Mouse (Mus musculus) layer of hippocampus, adult 18-20 months (tissue): ENCODE measurements around the gene Ctnna3. TPM values are rescaled to one million over a fixed set of nuclear protein-coding genes. Genes with fewer than 3 reads are reported as not detected.
"Not testable (repeated sequence)": the region's sequence is repeated elsewhere in the genome, so short reads cannot be mapped to it uniquely, and the experiment has no call there.

Source experiments
- DNase-seq, 2 experiments: peaks; one replicate each; pipeline ENCODE4 v3.0.0; 2022; ENCODE audit warnings: low spot score in 2 of 2
- total RNA-seq, 2 experiments: library from RNA; stranded (reverse); gene quantifications; 2 replicates each; pipeline ENCODE4 v1.2.3; 2021

The Ctnna3 gene
- total RNA-seq, 2 experiments from 2014 or later: 1.4 to 2.6 TPM

- DNase-seq: no peak
Measured at GRCm38 (mm10) chr10:64133461-64133860, 703.6 kb downstream of the Ctnna3 start.

DNA sequence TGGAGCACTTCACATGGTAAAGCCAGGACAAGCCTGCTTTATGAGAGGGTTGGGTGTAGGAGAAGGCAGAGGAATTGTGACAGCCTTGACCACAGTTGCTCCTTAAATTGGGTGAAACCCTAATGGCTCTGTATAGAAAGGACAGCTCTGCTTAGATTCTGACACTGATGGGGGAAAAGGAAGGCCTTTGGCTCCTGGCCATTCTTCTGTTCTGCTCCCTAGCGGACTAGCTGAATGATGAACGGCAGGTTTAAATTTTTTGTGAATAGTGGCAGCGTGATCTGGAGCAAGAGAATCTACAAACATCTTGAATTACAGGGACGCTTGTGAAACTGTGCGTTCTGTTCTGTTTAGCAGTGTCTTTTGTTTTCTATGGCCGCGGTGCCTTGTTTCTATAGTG is 705.6 kb downstream of the Ctnna3 start:
- DNase-seq: no peak

GRCm38 (mm10) chr10:64146511-64146910 is 716.6 kb downstream of the Ctnna3 start:
- DNase-seq: peak in 1 of 2 experiments; percentile 14

DNA sequence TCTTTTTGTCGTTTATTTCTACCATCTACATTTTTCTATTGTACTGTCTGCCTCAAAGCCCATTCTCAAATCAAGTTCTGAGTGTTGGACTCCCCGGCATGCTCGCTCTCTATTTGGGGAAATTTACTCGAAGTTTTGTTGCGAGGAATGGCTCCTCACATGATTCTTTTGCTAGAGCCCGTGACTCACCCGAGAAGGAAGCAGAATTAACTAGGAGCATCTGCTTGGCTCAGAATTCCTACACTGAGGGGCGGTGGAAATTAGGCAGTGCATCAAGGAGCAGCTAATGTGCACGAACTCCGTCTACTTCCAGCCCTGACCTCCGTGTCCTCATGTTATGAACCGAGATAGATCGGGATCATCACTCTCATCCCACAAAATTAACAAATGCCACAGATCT is 751.8 kb downstream of the Ctnna3 start:
- peak; percentile 6 to 28 for DNase-seq

- peak in 1 of 2 experiments; percentile 11 for DNase-seq
Measured at GRCm38 (mm10) chr10:64182731-64183130, 752.8 kb downstream of the Ctnna3 start.

DNA sequence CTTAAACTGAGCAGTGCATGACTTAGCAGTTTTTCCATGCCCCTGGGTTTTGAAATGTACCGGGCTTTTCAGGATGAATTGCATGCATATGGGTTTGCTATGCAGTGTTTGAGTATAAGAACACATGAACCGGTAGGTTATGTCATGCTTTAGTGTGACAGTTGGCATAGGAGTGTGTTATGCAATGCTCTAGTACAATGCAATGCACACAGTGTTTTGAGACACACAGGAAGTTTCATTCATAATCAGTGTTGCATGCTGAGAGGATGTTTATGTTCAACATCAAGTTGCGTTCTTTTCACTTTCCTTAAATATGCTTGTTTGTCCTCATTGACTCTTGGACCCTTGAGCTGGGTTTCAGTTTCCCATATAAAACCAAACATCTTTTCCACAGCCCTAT is 758.1 kb downstream of the Ctnna3 start:
- no peak for DNase-seq

- no peak for DNase-seq
Measured at GRCm38 (mm10) chr10:64197584-64197983, 767.7 kb downstream of the Ctnna3 start.

- peak; percentile 31 to 70 for DNase-seq
Measured at GRCm38 (mm10) chr10:64215632-64216031, 785.7 kb downstream of the Ctnna3 start.

GRCm38 (mm10) chr10:64223023-64223422 is 793.1 kb downstream of the Ctnna3 start:
- no peak for DNase-seq

DNA sequence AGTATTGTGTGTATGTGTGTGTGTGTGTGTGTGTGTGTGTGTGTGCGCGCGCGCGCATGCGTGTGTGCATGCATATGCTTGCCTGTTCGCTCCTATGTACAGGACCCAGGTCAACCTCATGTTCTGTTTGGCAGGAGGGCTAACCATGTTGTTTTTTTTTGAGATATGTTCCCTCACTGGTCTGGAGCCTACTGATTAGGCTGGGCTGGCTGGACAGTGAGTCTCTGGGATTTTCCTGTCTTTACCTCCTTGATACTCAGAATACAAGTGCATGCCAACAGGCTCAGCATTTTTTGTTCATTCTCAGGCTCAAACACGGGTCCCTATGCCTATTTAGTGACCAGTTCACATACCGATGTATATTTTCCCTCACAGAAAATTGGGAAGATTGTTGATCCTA is 794.1 kb downstream of the Ctnna3 start:
- no peak for DNase-seq

DNA sequence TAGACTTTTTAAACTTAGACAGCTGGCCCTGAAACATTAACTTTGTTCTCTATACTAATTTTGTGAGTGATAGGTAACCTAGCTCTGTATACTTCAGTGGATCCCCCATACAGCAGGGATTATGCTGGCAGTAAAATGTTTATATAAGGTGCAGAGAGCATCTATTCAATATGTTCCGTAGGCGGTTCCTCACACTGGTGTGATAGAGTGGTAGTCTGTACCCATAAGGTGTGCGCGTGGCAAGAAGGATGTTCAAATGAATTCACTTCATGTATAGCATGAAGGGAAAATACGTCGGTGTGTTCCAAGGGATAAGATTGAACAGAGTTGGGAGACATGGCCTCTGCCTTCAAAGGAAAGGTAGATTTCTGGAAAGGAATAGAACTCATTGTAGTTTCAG is 794.5 kb downstream of the Ctnna3 start:
- DNase-seq: no peak

GRCm38 (mm10) chr10:64225826-64226225 is 795.9 kb downstream of the Ctnna3 start:
- not testable (repeated sequence) for DNase-seq

GRCm38 (mm10) chr10:64243421-64243820 is 813.5 kb downstream of the Ctnna3 start:
- DNase-seq: no peak

GRCm38 (mm10) chr10:64268156-64268555 is 838.3 kb downstream of the Ctnna3 start:
- peak; percentile 2 to 32 for DNase-seq

DNA sequence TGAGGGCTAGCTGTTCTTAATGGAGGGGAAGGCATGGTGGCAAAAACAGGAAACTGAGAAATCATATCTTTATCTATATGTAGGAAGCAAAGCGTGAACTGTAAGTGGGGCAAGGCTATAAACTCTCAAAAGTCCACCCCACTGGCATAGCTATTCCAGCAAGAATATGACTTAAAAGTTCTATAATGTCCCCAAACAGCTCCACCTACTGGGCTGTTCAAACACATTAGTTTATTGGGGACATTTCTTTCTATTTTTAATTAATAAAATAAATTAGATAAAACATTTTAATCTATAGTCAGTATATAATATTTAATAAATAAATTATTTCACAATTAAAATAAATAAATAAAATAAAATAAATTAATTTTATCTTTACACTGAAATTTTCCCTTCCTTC is 845.2 kb downstream of the Ctnna3 start:
- peak in 1 of 2 experiments; percentile 4 for DNase-seq

DNA sequence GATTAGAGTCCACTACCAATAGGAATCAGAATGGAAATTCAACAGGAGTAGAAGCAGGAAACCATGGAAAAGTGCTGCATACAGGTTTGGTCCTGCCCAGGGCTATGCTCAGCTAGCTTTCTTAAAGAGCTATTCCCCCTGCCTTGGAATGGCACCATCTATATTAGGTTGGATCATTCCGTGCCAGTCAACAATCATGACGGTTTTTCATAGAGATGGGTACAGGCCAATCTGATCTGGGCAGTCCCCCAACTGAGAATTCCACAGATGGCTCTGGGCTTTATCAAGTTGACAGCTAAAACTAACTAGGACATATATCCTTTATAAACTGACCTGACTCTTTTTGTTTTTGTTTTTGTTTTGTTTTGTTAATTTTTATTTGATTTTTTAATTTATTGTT is 848.9 kb downstream of the Ctnna3 start:
- peak; percentile 2 to 46 for DNase-seq

GRCm38 (mm10) chr10:64305802-64306201 is 875.9 kb downstream of the Ctnna3 start:
- peak in 1 of 2 experiments; percentile 3 for DNase-seq

DNA sequence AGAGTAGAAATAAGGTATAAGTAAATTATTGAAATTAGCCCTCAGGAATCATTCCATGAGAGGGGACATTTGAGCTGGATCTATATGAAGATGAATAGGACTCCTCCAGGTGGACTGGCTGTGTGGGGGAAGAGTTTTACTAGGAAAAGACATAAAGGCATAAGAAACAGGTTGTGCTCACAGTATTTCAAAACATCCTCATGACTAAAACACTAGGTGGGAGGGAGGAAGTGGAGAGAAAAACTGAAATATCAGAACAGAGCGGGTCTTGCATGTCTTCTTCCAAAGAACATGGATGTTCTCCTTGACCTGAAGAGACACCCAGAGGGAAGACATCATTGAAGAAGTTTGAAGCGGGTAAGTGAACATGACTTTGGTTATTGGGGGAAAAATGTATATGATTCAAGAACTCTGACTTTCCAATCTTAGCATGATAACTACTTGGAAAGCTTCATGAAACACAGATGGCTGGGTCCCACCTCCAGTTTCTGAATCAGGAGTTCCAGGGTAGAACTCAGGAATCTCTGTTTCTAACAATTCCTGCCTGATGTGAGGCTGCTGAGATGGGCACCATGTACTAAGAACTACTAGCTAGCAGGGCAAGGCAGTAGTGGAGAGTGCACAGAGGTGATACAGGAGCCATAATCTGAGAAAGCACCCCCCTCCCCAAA is 881.9 kb downstream of the Ctnna3 start:
- peak in 1 of 2 experiments; percentile 1 for DNase-seq

GRCm38 (mm10) chr10:64320332-64320731 is 890.4 kb downstream of the Ctnna3 start:
- peak; percentile 19 to 66 for DNase-seq

- DNase-seq: peak in 1 of 2 experiments; percentile 2
Measured at GRCm38 (mm10) chr10:64342702-64343379, 912.9 kb downstream of the Ctnna3 start.

DNA sequence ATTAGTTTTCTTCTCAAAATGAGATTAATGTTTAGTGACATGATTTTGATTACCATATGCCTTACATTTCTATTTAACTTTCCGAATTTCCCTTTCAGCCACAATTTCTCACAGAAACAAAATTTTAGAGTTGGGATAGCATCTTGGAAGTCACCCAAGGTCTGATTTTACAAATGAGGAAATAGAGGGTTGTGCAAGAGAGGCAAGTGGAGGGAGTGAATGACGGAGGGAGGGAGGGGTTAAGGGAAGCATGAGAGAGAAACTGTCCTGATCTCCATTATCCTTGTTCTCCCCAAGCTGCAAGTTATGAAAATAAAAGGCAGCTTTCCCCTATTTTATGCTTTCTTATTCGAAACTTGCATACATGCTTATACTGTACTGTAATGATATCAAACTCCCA is 943.4 kb downstream of the Ctnna3 start:
- no peak for DNase-seq

- DNase-seq: no peak
Measured at GRCm38 (mm10) chr10:64377751-64378150, 947.9 kb downstream of the Ctnna3 start.

- DNase-seq: no peak
Measured at GRCm38 (mm10) chr10:64396579-64396978, 966.7 kb downstream of the Ctnna3 start.
